Mouse (Mus musculus) heart, postnatal 25 days (tissue): ENCODE measurements around the gene Rtn4ip1. TPM values are rescaled to one million over a fixed set of nuclear protein-coding genes. Genes with fewer than 3 reads are reported as not detected.

ENCODE experiments used
- DNase-seq: peaks from one replicate; pipeline ENCODE4 v3.0.0; 2022; ENCODE audit warnings: low spot score
- intact Hi-C: fragments of 180-260 bp; cut with DNase I; formaldehyde crosslinking; loops from one replicate; pipeline ENCODE4 v1.15.1; 2025
- total RNA-seq, 2 experiments: library from RNA; stranded (reverse); gene quantifications; 2 replicates each; pipeline ENCODE4 v1.2.3; 2021

The Rtn4ip1 gene
- total RNA-seq, 2 experiments from 2014 or later, result 61.6 to 72.4 TPM

DNA sequence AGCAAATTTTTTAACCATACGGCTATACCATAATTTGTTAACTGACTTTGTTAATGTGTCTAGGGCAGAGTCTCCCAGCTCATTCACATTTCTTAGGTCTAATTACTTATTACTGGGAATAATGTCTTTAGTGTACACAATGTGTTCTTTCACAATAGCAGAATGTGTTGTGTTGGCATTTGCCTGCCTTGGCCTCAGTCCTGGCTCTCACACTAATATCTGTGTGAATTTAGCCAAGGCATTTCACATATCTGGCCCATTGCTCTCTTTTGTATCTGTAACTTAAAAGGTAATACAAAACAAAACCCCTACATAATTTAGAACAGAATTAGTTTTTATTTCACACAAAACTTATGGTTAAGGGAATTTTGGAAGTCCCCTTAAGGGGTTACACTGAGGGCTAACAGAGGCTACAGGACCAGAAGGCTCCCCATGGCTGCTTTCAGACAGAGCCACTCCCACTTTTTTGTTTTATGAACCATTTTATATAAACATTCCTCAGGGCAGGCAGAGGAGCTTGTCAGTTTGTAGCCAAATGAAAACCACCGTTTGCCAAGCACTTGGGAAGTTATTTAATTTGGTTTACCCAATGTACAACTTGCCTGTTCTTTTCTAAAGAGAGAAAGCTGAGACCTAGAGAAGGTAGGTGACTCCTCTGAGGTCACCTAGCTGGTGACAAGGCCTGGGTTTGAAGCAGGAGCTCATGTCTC, 98.7 kb downstream of the Rtn4ip1 start:
- DNase-seq, result no peak
- intact Hi-C loops, result loop anchor here (5.0 to 10.0 kb wide), 2 partner anchors 43 to 264 kb away; partner anchors contain the start of gene Atg5

DNA sequence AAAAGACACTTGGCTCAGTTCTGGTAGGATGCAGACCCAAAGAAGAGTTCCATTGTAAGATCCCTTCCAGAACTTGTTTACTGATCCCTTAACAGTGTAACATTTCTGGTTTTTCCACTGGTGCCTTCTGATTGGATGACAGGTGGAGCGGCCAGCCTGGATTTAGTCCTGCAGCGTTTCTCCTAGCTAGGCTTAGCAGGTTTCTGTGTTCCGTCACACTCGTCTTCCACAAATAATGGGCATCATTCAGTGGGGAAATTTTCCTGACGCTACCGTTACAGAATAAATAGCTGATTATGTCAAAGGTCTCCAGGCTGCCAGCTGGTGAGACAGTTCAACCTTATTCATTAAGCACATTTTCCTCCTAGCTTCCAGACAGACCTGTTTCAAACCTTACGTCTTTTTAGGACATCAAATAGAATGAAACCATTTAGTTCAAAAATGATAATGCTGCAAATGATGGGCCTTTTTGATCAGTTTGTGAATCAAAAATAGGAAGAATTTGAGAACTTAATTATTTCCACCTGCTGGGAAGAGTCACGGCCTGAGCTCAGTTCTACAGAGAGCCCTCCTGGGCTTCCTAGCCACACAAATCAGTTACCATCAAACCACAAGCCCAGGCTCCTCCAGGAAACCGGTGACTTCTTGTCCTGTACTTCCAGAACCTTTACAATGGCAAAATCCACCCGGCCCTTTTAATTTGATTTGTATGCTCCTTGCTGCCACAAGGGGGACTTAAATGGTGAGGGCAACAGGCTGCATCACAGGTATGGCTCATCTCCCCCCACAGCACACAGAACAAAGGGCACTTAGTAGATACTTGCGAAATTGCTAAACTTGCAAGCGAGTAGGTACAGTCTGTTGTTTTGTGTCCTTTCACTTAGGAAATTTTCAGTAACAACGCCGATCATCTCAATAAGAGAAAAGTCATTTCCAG, 100.7 kb downstream of the Rtn4ip1 start:
- no peak for DNase-seq
- intact Hi-C loops, result loop anchor here (2.0 to 10.0 kb wide), 3 partner anchors 45 to 263 kb away; partner anchors contain the start of gene Atg5

DNA sequence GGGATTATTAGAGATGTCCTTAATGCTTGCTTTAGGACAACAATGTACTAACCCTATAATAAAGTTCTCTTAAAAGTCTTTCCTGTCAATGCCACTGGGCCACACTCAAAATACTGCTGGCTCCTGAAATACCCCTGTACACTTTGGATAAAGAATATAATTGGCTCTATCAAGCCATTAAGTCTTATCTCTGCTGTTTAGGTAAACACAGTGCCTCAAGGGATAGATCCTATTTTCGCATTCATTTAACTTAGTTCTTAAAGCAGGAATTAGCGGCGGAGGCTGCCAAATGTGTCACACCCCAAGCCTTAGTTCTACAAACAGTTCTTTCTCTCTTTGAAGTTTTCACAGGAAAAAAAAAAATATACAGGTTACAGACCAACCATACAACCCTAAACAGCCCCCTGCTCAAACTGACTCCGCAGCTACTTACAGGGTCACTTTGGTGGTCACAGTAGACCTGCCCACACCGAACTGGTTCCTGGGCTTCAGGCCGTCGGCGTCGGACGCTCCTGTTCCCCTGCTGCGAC, 101.5 kb downstream of the Rtn4ip1 start:
- intact Hi-C loops, result loop anchor here (2.0 to 10.0 kb wide), 3 partner anchors 46 to 262 kb away; partner anchors contain the start of gene Atg5
- DNase-seq, result no peak

DNA sequence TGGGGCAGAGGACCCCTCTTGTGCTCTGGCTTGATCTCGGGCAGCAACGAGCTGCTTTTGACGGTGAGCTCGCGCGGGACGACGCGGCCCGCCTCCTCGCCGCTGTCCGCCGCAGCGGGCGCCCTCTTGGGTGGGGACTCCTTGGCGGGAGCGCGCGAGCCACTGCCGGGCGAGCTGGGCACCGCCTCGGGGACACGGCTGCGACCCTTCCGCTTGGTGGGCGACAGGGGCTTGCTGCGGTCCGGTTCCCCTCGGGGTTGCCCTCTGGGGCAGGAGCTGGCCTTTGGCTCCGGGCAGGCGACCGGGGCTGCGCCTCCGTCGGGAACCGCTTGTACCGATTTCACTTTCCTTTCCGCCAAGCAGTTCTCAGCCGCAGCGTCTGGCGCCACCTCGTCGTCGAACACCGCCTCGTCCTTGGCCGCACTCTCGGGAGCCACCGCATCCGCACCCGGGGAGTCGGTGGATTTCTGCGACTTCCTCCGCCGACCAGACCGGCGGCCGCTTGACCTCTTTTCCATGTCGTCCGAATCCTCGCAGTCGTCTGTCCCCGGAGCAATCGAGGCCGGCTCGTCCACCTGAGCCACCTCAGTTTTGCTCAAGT, 102.0 kb downstream of the Rtn4ip1 start:
- intact Hi-C loops, result loop anchor here (2.0 to 10.0 kb wide), 3 partner anchors 46 to 261 kb away; partner anchors contain the start of gene Atg5
- DNase-seq, result peak; percentile 46

DNA sequence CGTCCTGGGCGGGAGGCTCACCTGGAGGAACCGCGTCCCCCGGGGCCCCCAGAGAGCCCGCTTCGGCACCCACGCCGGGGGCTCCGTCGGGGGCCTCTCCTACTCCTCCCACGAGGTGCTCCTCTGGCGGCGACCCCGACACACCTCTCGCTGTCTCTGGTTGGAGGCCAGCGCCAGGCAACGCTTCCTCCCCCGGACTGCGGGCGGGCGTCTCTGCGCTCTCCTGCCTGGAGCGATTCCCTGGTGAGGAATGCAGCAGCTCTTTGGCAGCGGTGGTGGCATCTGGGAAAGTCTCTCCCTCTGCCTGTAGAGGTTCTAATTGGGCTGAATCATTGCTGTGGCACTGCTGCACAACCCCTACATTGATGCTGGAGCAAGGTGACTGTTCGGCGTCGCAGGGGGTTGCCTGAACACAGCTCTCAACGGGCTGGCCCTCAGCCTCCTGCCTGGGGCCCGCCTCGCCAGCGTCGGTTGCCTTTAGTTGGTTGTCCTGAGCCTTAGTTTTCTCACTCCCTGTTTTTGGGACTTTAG, 102.7 kb downstream of the Rtn4ip1 start:
- peak; percentile 5 for DNase-seq
- intact Hi-C loops, result loop anchor here (5.0 to 10.0 kb wide), 2 partner anchors 47 to 261 kb away; partner anchors contain the start of gene Atg5

DNA sequence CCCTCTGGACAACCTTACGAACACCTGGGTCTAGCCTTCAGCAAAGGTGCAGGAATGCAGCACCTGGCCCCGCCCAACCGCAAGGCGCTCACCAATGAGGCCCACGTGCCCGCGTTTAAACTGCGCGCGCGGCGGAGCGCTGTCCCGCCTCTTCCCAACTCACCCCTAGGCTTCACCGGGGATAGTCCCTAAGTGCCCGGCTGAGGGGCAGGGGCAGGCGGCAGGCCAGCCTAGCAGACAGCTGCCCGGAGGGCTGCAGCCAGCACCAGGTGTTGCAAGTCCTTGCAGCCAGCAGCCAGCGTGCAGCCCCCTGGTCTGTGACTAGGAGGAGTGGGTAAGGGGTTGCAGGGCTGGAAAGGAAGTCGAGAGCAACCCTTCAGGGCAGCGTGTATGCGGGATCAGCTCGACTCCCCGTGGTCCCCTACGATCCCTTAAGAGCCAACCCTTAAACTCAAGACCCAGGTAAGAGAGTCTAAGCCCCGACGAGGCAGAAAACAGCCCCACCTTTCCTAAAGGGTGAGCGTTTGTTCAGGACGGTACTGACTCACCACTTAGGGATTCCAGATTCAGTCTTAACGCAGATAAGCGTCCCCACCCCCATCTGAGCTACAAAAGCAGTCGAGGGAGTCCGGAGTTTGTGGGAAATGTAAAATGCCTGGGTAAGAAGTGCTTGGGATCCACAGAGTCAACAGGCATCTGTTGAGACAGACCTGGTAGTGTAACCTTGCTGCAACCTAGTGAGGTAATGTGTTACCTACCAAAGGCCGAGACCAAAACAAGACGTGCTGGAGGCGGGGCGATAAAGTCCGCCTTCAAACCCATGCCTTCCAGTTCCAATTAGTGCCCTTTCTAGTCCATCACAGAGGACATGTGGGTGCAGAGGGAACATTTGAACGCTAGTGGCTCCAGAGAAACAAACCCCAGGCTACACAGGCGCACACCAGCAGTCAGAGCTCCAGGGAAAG, 104.4 kb downstream of the Rtn4ip1 start:
- DNase-seq, result no peak
- intact Hi-C loops, result loop anchor here (10.0 kb wide), 1 partner anchor 259 kb away; the partner anchor contains the start of gene Atg5

Other genes starting within 250 kb of the Rtn4ip1 start
- gene Qrsl1, start 62 bp upstream of the Rtn4ip1 start, total RNA-seq, result 10 to 100 TPM; 27.4 to 32.1 TPM
- 1 to 10 TPM; 2.1 to 3.1 TPM for gene Crybg1, start 247.0 kb downstream of the Rtn4ip1 start, total RNA-seq